Mouse (Mus musculus) liver, embryonic 13.5 days (tissue): Measurements from ENCODE around the gene Prr14. TPM values are rescaled to one million over a fixed set of nuclear protein-coding genes. Genes with fewer than 3 reads are reported as not detected.
"Not testable (repeated sequence)": the region's sequence is repeated elsewhere in the genome, so short reads cannot be mapped to it uniquely, and the experiment has no call there.

Experiments used
- ATAC-seq: fragments of 200-750 bp; cut with Nextera tagmentation; 2 replicates; pipeline ENCODE4 v1.8.0; 2017; ENCODE audit warnings: low read depth, mild to moderate bottlenecking, moderate number of reproducible peaks, moderate library complexity
- DNase-seq: peaks from one replicate; pipeline ENCODE4 v3.0.0; 2022
- H3K27ac ChIP-seq: fragments of 300-500 bp; sonication (generic); 2 replicates; pipeline ENCODE4 v1.5.1; 2015; ENCODE audit warnings: moderate library complexity, mild to moderate bottlenecking, inconsistent platforms
- H3K27me3 ChIP-seq: fragments of 300-500 bp; sonication (generic); 2 replicates; pipeline ENCODE4 v1.6.1; 2015; ENCODE audit warnings: mild to moderate bottlenecking, inconsistent platforms
- H3K36me3 ChIP-seq: fragments of 300-500 bp; sonication (generic); 2 replicates; pipeline ENCODE4 v1.6.1; 2015; ENCODE audit warnings: mild to moderate bottlenecking, inconsistent platforms
- H3K4me1 ChIP-seq: fragments of 300-500 bp; sonication (generic); replicated peaks from 2 replicates; pipeline ENCODE4 v1.6.1; 2015; ENCODE audit warnings: inconsistent platforms
- H3K4me2 ChIP-seq: fragments of 300-500 bp; sonication (generic); 2 replicates; pipeline ENCODE4 v1.6.1; 2015; ENCODE audit warnings: inconsistent platforms, mild to moderate bottlenecking, moderate library complexity
- H3K4me3 ChIP-seq: fragments of 300-500 bp; sonication (generic); replicated peaks from 2 replicates; pipeline ENCODE4 v1.5.1; 2015; ENCODE audit warnings: mild to moderate bottlenecking, inconsistent platforms
- H3K9ac ChIP-seq: fragments of 300-500 bp; sonication (generic); 2 replicates; pipeline ENCODE4 v1.6.1; 2015; ENCODE audit warnings: mild to moderate bottlenecking, inconsistent platforms
- H3K9me3 ChIP-seq: fragments of 300-500 bp; sonication (generic); replicated peaks from 2 replicates; pipeline ENCODE4 v1.6.1; 2016; ENCODE audit warnings: inconsistent platforms
- WGBS: fragments of 180-500 bp; shearing (Covaris S2); methylation state at CpG from one replicate; pipeline ENCODE4 v1.1.7; 2015; ENCODE audit not compliant: insufficient replicate concordance; 5-methylcytosine and 5-hydroxymethylcytosine counted together
- polyA plus RNA-seq: library from polyadenylated mRNA; unstranded; fragments of >200 nt; fragmentation: Nextera tagmentation; extraction: Ambion mirVana; gene quantifications from 2 replicates; pipeline ENCODE4 v1.2.1, GENCODE M21; 2015

Prr14 gene
- polyA plus RNA-seq, 1 experiment from 2014 or later: 19.4 TPM

DNA sequence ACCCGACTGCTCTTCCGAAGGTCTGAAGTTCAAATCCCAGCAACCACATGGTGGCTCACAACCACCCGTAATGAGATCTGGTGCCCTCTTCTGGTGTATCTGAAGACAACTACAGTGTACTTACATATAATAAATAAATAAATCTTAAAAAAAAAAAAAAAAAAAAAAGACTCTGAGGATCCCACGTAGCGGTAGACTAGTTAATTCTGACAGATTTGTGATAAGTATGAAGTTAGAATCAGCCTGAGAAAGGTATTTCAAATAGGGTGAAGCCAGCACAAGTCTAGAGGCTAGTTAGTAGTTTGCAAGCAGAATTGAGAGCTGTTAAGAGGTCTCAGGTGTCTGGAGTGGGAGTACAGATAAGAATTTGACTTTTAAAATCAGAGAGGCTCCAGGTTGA is 29.0 kb downstream of the Prr14 start:
- not testable (repeated sequence) for H3K9ac ChIP-seq, ATAC-seq, H3K4me2 ChIP-seq, DNase-seq, H3K4me1 ChIP-seq, H3K27me3 ChIP-seq, H3K27ac ChIP-seq, H3K4me3 ChIP-seq, H3K9me3 ChIP-seq
- 80% methylated on average over 4 of the region's 5 CpGs for WGBS
- H3K36me3 ChIP-seq: peaks cover 91% of the 10 kb centered on the region

DNA sequence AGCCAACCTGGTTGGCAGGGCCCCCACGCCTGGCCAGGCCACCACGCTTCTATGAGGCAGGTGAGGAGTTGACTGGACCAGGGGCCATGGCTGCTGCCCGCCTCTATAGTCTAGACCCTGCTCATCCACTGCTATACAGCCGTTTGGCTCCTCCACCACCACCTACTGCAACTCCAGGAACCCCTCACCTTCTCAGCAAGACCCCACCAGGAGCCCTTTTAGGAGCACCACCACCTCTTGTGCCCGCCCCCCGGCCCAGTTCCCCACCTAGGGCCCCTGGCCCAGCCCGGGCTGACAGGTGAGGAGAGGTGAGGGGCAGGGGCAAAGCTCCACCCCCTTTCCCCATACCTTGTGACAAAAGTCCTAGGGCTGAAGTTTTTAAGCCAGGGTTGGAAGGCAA is 30.6 kb downstream of the Prr14 start:
- Histone ChIP-seq H3K4me3 (no peak overlapping the region), H3K9me3 (no peaks in the 10 kb centered on the region), H3K4me2 (no peak overlapping the region), H3K27ac (no peak overlapping the region), H3K4me1 (0 out of 2 replicates have a peak, but pooled peaks cover 2% of the 10 kb centered on the region), H3K27me3 (no peaks in the 10 kb centered on the region), H3K36me3 (peaks cover 76% of the 10 kb centered on the region), H3K9ac (no peak overlapping the region)
- WGBS: 87% methylated on average over 7 of the region's 7 CpGs
- no peak for DNase-seq
- no peak for ATAC-seq

DNA sequence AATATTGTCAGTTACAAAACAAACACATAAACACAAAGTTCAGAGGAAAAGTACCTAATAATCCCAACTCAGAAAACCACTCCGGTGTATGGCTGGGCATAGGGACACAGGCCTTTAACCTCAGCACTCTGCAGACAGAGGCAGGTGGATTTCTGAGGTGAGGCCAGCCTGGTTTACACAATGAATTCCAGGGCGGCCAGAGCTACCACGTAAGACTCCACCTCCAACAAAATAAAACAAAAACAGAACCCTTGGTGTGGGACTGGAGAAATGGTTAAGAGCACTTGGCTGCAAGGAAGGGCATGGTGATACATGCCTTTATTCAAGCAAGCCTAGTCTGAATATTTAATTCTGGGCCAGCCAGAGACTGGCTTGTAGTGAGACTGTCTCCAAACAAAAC is 32.4 kb downstream of the Prr14 start:
- Histone ChIP-seq H3K4me2 (no peak overlapping the region), H3K4me1 (0 out of 2 replicates have a peak, but pooled peaks cover 2% of the 10 kb centered on the region), H3K27ac (no peak overlapping the region), H3K36me3 (peaks cover 58% of the 10 kb centered on the region), H3K9ac (no peak overlapping the region), H3K4me3 (no peak overlapping the region), H3K9me3 (no peaks in the 10 kb centered on the region), H3K27me3 (no peaks in the 10 kb centered on the region)
- no peak for DNase-seq
- no peak for ATAC-seq
- WGBS: 82% methylated on average over 3 of the region's 3 CpGs

DNA sequence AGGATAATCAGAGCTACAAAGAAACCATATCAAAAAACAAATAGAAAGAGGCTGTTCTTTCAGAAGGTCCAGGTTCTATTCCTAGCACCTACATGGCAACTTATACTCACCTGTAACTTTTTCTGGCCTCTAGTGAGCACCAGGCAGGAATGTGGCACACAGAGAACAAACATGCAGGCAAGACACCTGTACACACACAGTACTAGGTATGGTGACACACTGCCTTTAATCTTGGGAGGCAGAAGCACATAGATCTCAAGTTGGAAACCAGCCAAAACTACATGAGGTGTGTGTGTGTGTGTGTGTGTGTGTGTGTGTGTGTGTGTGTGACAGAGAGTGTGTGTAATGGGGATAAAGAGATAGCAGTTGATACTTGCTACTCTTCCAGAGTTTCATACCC is 35.2 kb downstream of the Prr14 start:
- Histone ChIP-seq H3K4me2 (no peak overlapping the region), H3K9me3 (no peaks in the 10 kb centered on the region), H3K4me1 (0 out of 2 replicates have a peak, but pooled peaks cover 2% of the 10 kb centered on the region), H3K4me3 (no peak overlapping the region), H3K27ac (no peak overlapping the region), H3K27me3 (no peaks in the 10 kb centered on the region), H3K36me3 (peaks cover 32% of the 10 kb centered on the region), H3K9ac (no peak overlapping the region)
- no peak for ATAC-seq
- DNase-seq: no peak

DNA sequence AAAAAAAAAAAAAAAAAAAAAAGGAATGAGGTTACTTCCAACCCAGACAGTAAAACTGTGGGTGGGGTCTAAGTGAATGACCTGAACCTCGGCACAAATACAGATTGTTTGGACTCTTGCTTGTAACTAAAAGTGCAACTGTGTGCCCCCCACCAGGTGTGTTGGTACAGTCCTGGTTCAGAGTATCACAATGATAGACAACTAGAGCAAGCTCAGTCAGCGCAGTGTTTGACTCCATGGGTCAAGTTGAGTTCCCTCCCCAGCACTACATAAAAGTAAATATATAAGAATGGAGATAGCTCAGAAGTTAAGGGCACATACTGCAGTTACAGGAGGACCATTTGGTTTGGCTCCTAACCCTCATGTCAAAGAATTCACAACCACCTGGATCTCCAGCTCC is 38.0 kb downstream of the Prr14 start:
- Histone ChIP-seq H3K27me3 (no peaks in the 10 kb centered on the region), H3K9ac (no peak overlapping the region), H3K4me3 (no peak overlapping the region), H3K9me3 (no peaks in the 10 kb centered on the region), H3K27ac (no peak overlapping the region), H3K4me2 (no peak overlapping the region), H3K36me3 (peaks cover 5% of the 10 kb centered on the region; the same call in 1 of the 2 replicates), H3K4me1 (no peaks in the 10 kb centered on the region)
- 65% methylated on average over 2 of the region's 2 CpGs for WGBS
- DNase-seq: no peak
- ATAC-seq: peak; percentile 50; the same call in 1 of the 2 replicates

DNA sequence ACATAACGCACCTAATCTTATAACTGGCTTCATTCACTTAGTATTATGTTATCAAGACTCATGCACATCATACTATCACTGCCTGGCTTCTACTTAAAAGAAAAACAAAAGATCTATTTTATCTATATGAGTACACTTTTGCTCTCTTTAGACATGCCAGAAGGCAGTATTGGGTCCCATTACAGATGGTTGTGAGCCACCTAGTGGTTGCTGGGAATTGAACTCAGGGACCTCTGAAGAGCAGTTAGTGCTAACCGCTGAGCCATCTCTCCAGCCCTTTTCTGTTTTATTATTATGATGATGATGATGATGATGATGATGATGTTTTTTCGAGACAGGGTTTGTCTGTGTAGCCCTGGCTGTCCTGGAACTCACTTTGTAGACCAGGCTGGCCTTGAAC is 39.0 kb downstream of the Prr14 start:
- Histone ChIP-seq H3K27me3 (no peaks in the 10 kb centered on the region), H3K27ac (no peak overlapping the region), H3K9me3 (no peaks in the 10 kb centered on the region), H3K4me1 (no peaks in the 10 kb centered on the region), H3K9ac (no peak overlapping the region), H3K36me3 (no peaks in the 10 kb centered on the region), H3K4me3 (no peak overlapping the region), H3K4me2 (no peak overlapping the region)
- 37% methylated on average over 3 of the region's 3 CpGs for WGBS
- DNase-seq (peak; percentile 31), ATAC-seq (0 out of 2 replicates have a peak, but pooled peaks have one; percentile 51)

DNA sequence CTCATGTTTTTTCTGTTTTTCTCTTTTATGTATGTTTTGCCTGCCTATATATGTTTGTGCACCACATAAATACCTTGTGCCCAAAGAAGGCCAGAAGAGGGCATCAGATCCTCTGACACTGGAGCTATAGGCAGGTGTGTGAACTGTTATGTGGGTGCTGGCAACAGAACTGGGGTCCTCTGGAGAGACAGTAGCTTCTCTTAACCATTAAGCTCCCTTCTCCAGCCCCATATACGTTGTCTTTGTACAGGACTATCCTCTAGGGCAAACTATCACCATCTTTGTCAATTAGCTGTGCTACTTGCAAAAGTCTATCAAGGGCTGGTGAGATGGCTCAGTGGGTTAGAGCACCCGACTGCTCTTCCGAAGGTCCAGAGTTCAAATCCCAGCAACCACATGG is 48.9 kb downstream of the Prr14 start:
- WGBS: 84% methylated on average over 3 of the region's 3 CpGs
- DNase-seq (no peak), ATAC-seq (no peak)
- Histone ChIP-seq H3K4me3 (no peak overlapping the region), H3K9me3 (no peaks in the 10 kb centered on the region), H3K27ac (no peak overlapping the region), H3K4me2 (no peak overlapping the region), H3K9ac (no peak overlapping the region), H3K4me1 (peaks cover 18% of the 10 kb centered on the region), H3K36me3 (no peaks in the 10 kb centered on the region), H3K27me3 (no peaks in the 10 kb centered on the region)

DNA sequence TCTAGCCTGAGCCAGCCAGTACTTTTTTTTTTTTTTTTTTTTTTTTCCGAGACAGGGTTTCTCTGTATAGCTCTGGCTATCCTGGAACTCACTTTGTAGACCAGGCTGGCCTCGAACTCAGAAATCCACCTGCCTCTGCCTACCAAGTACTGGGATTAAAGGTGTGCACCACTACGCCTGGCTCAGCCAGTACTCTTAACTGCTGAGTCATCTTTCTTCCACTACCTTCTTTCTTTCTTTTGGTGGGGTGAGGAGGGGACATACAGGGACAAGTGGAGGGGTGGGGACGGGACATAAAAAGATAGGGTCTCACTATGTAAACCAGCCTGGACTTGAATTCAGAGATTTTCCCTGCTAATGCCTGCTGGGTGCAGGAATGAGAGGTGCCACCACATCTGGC is 50.4 kb downstream of the Prr14 start:
- Histone ChIP-seq H3K4me1 (peaks cover 32% of the 10 kb centered on the region), H3K36me3 (peaks cover 10% of the 10 kb centered on the region)
- ATAC-seq, H3K4me3 ChIP-seq, H3K9me3 ChIP-seq, H3K27me3 ChIP-seq, DNase-seq, H3K4me2 ChIP-seq, H3K27ac ChIP-seq, H3K9ac ChIP-seq: not testable (repeated sequence)
- WGBS: 52% methylated on average over 4 of the region's 4 CpGs

DNA sequence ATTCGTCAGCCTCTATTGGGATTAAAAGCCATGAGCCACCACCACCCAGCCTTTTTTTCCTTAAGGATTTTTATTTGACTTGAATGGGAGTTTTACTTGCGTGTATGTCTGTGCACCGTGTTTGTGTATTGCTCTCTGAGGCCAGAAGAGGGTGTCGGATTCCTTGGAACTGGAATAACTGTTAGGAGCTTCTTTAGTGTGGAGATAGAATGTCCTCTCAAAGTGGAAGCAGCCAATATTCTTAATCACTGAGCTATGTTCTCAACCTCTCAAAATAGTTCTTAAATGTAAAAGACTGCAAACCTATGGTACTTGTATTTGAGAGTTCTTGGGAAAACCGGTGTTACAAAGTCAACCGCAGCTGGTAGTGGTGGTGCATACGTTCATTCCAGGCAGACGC is 51.8 kb downstream of the Prr14 start:
- peaks cover 24% of the 10 kb centered on the region for H3K36me3 ChIP-seq
- H3K4me1 ChIP-seq: peaks cover 43% of the 10 kb centered on the region
- peak overlapping the region; percentile 96 for H3K4me3 ChIP-seq
- peak overlapping the region; percentile 95 for H3K9ac ChIP-seq
- no peaks in the 10 kb centered on the region for H3K27me3 ChIP-seq
- ATAC-seq: no peak
- H3K9me3 ChIP-seq: no peaks in the 10 kb centered on the region
- 37% methylated on average over 8 of the region's 8 CpGs for WGBS
- peak overlapping the region; percentile 96 for H3K27ac ChIP-seq
- H3K4me2 ChIP-seq: peak overlapping the region; percentile 92
- no peak for DNase-seq

DNA sequence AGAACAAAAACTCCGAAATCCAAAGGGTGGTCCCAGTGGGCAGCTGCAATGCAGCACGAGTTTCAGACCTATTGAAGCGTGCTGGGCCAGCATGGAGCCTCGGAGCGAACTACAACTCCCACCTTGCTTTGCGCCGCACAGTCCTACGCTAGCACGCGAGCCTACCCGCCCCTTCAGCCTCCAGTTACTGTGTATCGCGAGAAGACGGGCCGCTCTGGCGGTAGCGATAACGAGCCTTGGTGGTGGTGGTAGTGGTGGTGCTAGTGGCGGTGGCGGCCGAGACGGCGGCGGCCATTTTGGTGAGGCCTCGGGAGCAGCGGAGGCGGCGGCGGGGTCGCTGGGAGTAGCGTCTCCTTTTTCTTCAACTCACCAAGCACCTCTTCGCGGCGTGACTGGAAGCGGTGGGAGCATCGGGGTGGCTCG is 52.4 kb downstream of the Prr14 start, which contains the start of gene Srcap:
Gene Srcap, plus strand, starts transcription at position 176 of the 423 bp plus-strand sequence.
- peaks cover 43% of the 10 kb centered on the region for H3K4me1 ChIP-seq
- H3K4me3 ChIP-seq: peak within 1 kb of the TSS; percentile 96
- H3K9me3 ChIP-seq: no peaks in the 10 kb centered on the region
- peak within 1 kb of the TSS; percentile 92 for H3K4me2 ChIP-seq
- no peaks in the 10 kb centered on the region for H3K27me3 ChIP-seq
- WGBS: 1% methylated on average over 37 of the region's 37 CpGs
- H3K9ac ChIP-seq: peak within 1 kb of the TSS; percentile 95
- ATAC-seq (peak; percentile 95), DNase-seq (peak; percentile 97)
- peaks cover 30% of the 10 kb centered on the region for H3K36me3 ChIP-seq
- peak within 1 kb of the TSS; percentile 96 for H3K27ac ChIP-seq

DNA sequence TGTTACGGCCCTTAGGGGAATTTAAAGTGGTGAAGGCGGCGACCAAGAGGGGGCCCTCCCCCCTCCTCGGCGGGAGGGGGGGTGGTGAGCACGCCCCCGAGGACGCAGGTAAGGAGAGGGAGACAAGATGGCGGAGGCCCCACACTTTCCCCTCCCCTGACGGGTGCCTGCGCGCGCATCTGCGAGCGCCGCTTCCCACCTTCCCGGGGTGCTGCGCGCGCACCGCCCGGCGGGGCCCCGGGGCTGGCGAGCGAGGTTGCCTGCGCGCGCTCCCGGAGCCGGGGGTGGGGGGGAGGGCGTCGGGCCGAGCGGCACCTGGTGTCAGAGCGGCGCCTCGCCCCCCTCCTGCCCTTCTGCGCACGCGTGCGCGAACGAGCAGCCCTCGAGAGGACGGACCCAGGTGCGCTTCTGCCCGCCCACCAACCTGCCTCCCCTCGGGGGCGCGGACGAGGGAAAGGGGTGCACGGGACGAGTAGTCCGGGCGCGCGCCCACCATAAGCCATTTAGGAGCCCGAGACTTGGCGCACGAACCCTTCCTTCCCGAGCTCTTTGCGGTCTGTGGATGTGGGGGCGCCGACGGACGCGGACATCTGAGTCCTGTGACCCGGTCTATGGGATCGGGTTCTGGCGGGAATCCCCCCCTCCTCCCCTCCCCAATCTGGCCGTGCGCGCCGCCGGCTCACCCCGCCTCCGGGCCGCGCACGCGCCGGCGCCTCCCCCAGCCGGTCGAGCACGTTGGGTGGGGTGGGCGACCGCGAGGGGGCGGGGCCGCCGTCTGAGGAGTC is 53.0 kb downstream of the Prr14 start:
- Histone ChIP-seq H3K4me1 (peaks cover 43% of the 10 kb centered on the region), H3K9me3 (no peaks in the 10 kb centered on the region), H3K27me3 (no peaks in the 10 kb centered on the region), H3K27ac (peak overlapping the region; percentile 96), H3K9ac (peak overlapping the region; percentile 95), H3K4me2 (peak overlapping the region; percentile 92), H3K4me3 (peak overlapping the region; percentile 96), H3K36me3 (peaks cover 36% of the 10 kb centered on the region)
- peak; percentile 81 for ATAC-seq
- WGBS: under 1% methylated on average over 68 of the region's 93 CpGs
- DNase-seq: peak; percentile 90

DNA sequence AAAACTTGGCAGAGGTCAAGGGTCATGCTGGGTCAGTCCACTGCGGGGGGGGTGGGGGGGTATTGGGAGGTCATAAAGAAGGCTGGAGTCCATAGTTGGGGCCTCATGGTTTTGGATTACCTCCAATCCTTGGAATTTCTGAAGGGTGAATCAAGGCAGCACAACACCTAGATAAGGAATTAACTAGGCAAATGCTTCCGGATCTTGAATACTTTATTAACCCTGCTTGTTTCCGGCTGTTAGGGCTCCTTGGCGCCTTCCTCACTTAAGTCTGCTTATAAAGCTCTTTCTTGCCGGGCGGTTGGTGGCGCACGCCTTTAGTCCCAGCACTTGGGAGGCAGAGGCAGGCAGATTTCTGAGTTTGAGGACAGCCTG is 53.6 kb downstream of the Prr14 start:
- Histone ChIP-seq H3K4me1 (peaks cover 43% of the 10 kb centered on the region), H3K4me2 (peak overlapping the region; percentile 92), H3K4me3 (peak overlapping the region; percentile 96), H3K9me3 (no peaks in the 10 kb centered on the region), H3K27me3 (no peaks in the 10 kb centered on the region), H3K36me3 (peaks cover 42% of the 10 kb centered on the region), H3K27ac (peak overlapping the region; percentile 96), H3K9ac (peak overlapping the region; percentile 95)
- ATAC-seq: no peak; the same call in 1 of the 2 replicates
- 15% methylated on average over 8 of the region's 8 CpGs for WGBS
- DNase-seq: peak; percentile 29
